Mouse (Mus musculus): ENCODE data around the gene Acbd4. TPM values are rescaled to one million over a fixed set of nuclear protein-coding genes. Genes with fewer than 3 reads are reported as not detected.

Acbd4 gene
- total RNA-seq, 1 experiment: 14.0 TPM

DNA sequence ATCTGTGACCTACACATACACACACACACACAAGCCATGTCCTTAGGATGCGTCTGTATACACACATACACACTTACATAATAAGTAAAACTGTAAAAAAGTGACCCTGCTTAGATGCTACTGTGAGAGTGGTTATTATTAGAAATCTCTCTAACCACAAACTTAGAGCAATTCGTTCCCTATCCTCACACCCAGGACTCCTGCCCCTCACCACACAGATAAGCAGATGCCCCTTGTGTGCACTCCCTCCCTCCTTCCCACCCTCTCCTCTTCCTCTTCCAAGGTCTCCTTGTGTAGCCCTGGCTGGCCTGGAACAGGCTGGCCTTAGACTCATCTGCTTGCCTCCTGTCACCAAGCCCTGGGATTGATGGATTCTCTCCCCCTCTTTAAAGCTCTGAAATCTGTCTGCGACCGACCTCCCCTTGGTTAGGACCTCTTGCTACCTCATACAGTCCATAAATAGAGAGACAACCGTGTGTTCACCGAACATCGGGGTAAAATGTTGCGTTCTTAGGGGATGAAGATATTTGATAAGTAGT is 34.6 kb downstream of the Acbd4 start:
- H3K9me3 ChIP-seq (ENCODE audit: control insufficient read depth, insufficient read depth, low read depth, low read length): no peaks in the 10 kb centered on the region

DNA sequence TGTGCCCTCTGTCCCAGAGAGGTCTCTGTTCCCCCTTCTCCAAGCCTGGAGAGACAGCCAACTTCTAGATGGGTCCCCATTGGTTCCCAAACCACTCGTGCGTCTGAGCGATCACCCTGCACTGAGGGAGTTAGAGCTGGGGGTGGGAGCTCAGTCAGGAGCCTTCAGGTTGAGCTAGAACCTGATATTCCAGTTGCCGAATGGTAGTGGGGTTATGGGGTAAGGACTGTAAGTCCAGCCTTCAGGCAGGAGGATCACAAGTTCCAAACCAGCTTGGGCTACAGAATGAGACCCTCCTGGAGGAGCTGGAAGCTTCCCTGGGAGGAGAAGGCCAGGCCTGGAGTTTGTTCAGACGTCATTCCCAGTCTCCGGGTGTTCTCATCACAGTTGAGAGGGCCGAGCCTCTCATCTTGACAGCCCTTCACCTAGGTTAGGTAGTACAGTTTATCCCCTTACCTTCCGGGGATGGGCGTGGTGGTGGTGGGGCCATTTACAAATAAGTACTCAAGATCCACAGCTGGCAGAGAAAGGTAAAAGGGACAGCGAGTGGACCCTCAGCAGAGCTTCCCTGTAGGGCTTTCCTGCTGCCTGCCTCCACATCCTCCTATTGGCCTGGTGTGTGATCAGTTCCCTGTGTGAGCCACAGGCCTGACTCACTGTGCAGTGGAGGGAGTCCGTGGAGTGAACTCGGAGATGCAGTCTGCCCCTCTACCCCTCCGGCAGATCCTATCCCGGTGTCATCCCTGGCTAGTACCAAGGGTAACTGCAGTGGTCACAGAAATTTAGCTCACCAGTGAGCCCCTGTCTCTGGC is 38.7 kb downstream of the Acbd4 start:
- DNase-seq (ENCODE audit: low read depth, low spot score): no peak
- TF ChIP-seq ZNF384 (IDR thresholded peaks at IDR 0.05; ENCODE audit: low read depth, low read length) (no peak), CHD2 (IDR thresholded peaks at IDR 0.05; ENCODE audit: low read depth, low read length) (no peak), ZC3H11A (IDR thresholded peaks at IDR 0.05; ENCODE audit: borderline replicate concordance, low read depth, low read length) (no peak)
- Histone ChIP-seq H3K9ac (ENCODE audit: insufficient read depth, low read depth, low read length, poor library complexity, severe bottlenecking) (no peak overlapping the region), H3K36me3 (ENCODE audit: control insufficient read depth, insufficient read depth, low read length, poor library complexity, severe bottlenecking) (no peaks in the 10 kb centered on the region), H3K9me3 (ENCODE audit: control insufficient read depth, insufficient read depth, low read depth, low read length) (no peaks in the 10 kb centered on the region), H3K4me1 (ENCODE audit: control insufficient read depth in 2 of 2, insufficient read depth in 2 of 2, low read length in 2 of 2, poor library complexity in 1 of 2) (peaks cover 1 to 29% of the 10 kb centered on the region in 2 experiments; a peak in 2 of 4 replicates), H3K4me3 (ENCODE audit: insufficient read depth in 1 of 2, low read depth in 1 of 2, low read length in 2 of 2, poor library complexity in 1 of 2, severe bottlenecking in 1 of 2) (no peak overlapping the region), H3K27ac (ENCODE audit: insufficient read depth, low read depth, low read length, poor library complexity, severe bottlenecking) (no peak overlapping the region)
- in situ Hi-C loops (cut with MboI; ENCODE audit: low sequenced_read_pairs in 2 of 2, unreplicated experiment in 2 of 2): no loop called here

More for the DNA sequence above, 34.6 kb downstream of the Acbd4 start:
- in situ Hi-C loops (cut with MboI; ENCODE audit: low sequenced_read_pairs in 2 of 2, unreplicated experiment in 2 of 2): no loop called here
- TF ChIP-seq ZNF384 (IDR thresholded peaks at IDR 0.05; ENCODE audit: low read depth, low read length): no peak
- Histone ChIP-seq H3K9ac (ENCODE audit: insufficient read depth, low read depth, low read length, poor library complexity, severe bottlenecking) (no peak overlapping the region), H3K4me1 (ENCODE audit: control insufficient read depth in 2 of 2, insufficient read depth in 2 of 2, low read length in 2 of 2, poor library complexity in 1 of 2) (peaks cover 5 to 20% of the 10 kb centered on the region in 2 experiments; a peak in 2 of 4 replicates), H3K27ac (ENCODE audit: insufficient read depth, low read depth, low read length, poor library complexity, severe bottlenecking) (no peak overlapping the region), H3K36me3 (ENCODE audit: control insufficient read depth, insufficient read depth, low read length, poor library complexity, severe bottlenecking) (no peaks in the 10 kb centered on the region), H3K4me3 (ENCODE audit: insufficient read depth in 1 of 2, low read depth in 1 of 2, low read length in 2 of 2, poor library complexity in 1 of 2, severe bottlenecking in 1 of 2) (no peak overlapping the region)
- DNase-seq (ENCODE audit: low read depth, low spot score): no peak

- in situ Hi-C loops (cut with MboI; ENCODE audit: low sequenced_read_pairs in 2 of 2, unreplicated experiment in 2 of 2): no loop called here
Measured at GRCm38 (mm10) chr11:103140763-103141100, 39.2 kb downstream of the Acbd4 start.

GRCm38 (mm10) chr11:103141101-103141943 is 39.8 kb downstream of the Acbd4 start:
- H3K4me1 ChIP-seq (ENCODE audit: control insufficient read depth in 2 of 2, insufficient read depth in 2 of 2, low read length in 2 of 2, poor library complexity in 1 of 2): peaks cover 1 to 31% of the 10 kb centered on the region in 2 experiments; a peak in 2 of 4 replicates
- in situ Hi-C loops (cut with MboI; ENCODE audit: low sequenced_read_pairs in 2 of 2, unreplicated experiment in 2 of 2): no loop called here
- no peak overlapping the region for H3K4me3 ChIP-seq (ENCODE audit: insufficient read depth in 1 of 2, low read depth in 1 of 2, low read length in 2 of 2, poor library complexity in 1 of 2, severe bottlenecking in 1 of 2)
- no peak for DNase-seq (ENCODE audit: low read depth, low spot score)
- H3K36me3 ChIP-seq (ENCODE audit: control insufficient read depth, insufficient read depth, low read length, poor library complexity, severe bottlenecking): no peaks in the 10 kb centered on the region
- no peak overlapping the region for H3K9ac ChIP-seq (ENCODE audit: insufficient read depth, low read depth, low read length, poor library complexity, severe bottlenecking)
- TF ChIP-seq CHD2 (IDR thresholded peaks at IDR 0.05; ENCODE audit: low read depth, low read length): no peak
- no peak for TF ChIP-seq HCFC1 (IDR thresholded peaks at IDR 0.05; ENCODE audit: borderline replicate concordance, insufficient read depth, low read length)
- TF ChIP-seq MAFK (IDR thresholded peaks at IDR 0.05; ENCODE audit: insufficient read depth, low read depth, low read length): no peak
- TF ChIP-seq ZC3H11A (IDR thresholded peaks at IDR 0.05; ENCODE audit: borderline replicate concordance, low read depth, low read length): no peak
- no peak for TF ChIP-seq ZNF384 (IDR thresholded peaks at IDR 0.05; ENCODE audit: low read depth, low read length)
- no peaks in the 10 kb centered on the region for H3K9me3 ChIP-seq (ENCODE audit: control insufficient read depth, insufficient read depth, low read depth, low read length)
- no peak overlapping the region; the same call in 1 of the 2 replicates for H3K27ac ChIP-seq (ENCODE audit: insufficient read depth, low read depth, low read length, poor library complexity, severe bottlenecking)

More at GRCm38 (mm10) chr11:103140763-103141100, 39.2 kb downstream of the Acbd4 start:
- no peak for DNase-seq (ENCODE audit: low read depth, low spot score)
- no peaks in the 10 kb centered on the region for H3K36me3 ChIP-seq (ENCODE audit: control insufficient read depth, insufficient read depth, low read length, poor library complexity, severe bottlenecking)
- H3K9me3 ChIP-seq (ENCODE audit: control insufficient read depth, insufficient read depth, low read depth, low read length): no peaks in the 10 kb centered on the region
- peaks cover 1 to 31% of the 10 kb centered on the region in 2 experiments; a peak in 2 of 4 replicates for H3K4me1 ChIP-seq (ENCODE audit: control insufficient read depth in 2 of 2, insufficient read depth in 2 of 2, low read length in 2 of 2, poor library complexity in 1 of 2)
- no peak for TF ChIP-seq ZNF384 (IDR thresholded peaks at IDR 0.05; ENCODE audit: low read depth, low read length)
- TF ChIP-seq ZC3H11A (IDR thresholded peaks at IDR 0.05; ENCODE audit: borderline replicate concordance, low read depth, low read length): no peak
- no peak for TF ChIP-seq MAFK (IDR thresholded peaks at IDR 0.05; ENCODE audit: insufficient read depth, low read depth, low read length)
- no peak for TF ChIP-seq CHD2 (IDR thresholded peaks at IDR 0.05; ENCODE audit: low read depth, low read length)
- TF ChIP-seq HCFC1 (IDR thresholded peaks at IDR 0.05; ENCODE audit: borderline replicate concordance, insufficient read depth, low read length): no peak
- no peak overlapping the region for H3K4me3 ChIP-seq (ENCODE audit: insufficient read depth in 1 of 2, low read depth in 1 of 2, low read length in 2 of 2, poor library complexity in 1 of 2, severe bottlenecking in 1 of 2)
- no peak overlapping the region for H3K27ac ChIP-seq (ENCODE audit: insufficient read depth, low read depth, low read length, poor library complexity, severe bottlenecking)
- no peak overlapping the region for H3K9ac ChIP-seq (ENCODE audit: insufficient read depth, low read depth, low read length, poor library complexity, severe bottlenecking)
